Mouse (Mus musculus): ENCODE measurements around the gene Kctd4. TPM values are rescaled to one million over a fixed set of nuclear protein-coding genes. Genes with fewer than 3 reads are reported as not detected.
"Not testable (repeated sequence)": the region's sequence is repeated elsewhere in the genome, so short reads cannot be mapped to it uniquely, and the experiment has no call there.

Gene Kctd4
- total RNA-seq, 1 experiment = 0.09 TPM

GRCm38 (mm10) chr14:75923314-75924052, 31.3 kb upstream of the Kctd4 start:
- TF ChIP-seq ZNF384 (IDR thresholded peaks at IDR 0.05; ENCODE audit: low read depth, low read length) (no peak), CHD2 (IDR thresholded peaks at IDR 0.05; ENCODE audit: low read depth, low read length) (no peak), MAFK (IDR thresholded peaks at IDR 0.05; ENCODE audit: insufficient read depth, low read depth, low read length) (no peak), HCFC1 (IDR thresholded peaks at IDR 0.05; ENCODE audit: borderline replicate concordance, insufficient read depth, low read length) (no peak), ZC3H11A (IDR thresholded peaks at IDR 0.05; ENCODE audit: borderline replicate concordance, low read depth, low read length) (no peak)
- Histone ChIP-seq H3K4me1 (ENCODE audit: control insufficient read depth in 2 of 2, insufficient read depth in 2 of 2, low read length in 2 of 2, poor library complexity in 1 of 2) (no peaks in the 10 kb centered on the region), H3K9me3 (ENCODE audit: control insufficient read depth, insufficient read depth, low read depth, low read length) (no peaks in the 10 kb centered on the region), H3K27ac (ENCODE audit: insufficient read depth, low read depth, low read length, poor library complexity, severe bottlenecking) (no peak overlapping the region), H3K4me3 (ENCODE audit: insufficient read depth in 1 of 2, low read depth in 1 of 2, low read length in 2 of 2, poor library complexity in 1 of 2, severe bottlenecking in 1 of 2) (no peak overlapping the region), H3K36me3 (ENCODE audit: control insufficient read depth, insufficient read depth, low read length, poor library complexity, severe bottlenecking) (no peaks in the 10 kb centered on the region), H3K9ac (ENCODE audit: insufficient read depth, low read depth, low read length, poor library complexity, severe bottlenecking) (no peak overlapping the region)
- in situ Hi-C loops (cut with MboI; ENCODE audit: low sequenced_read_pairs in 2 of 2, unreplicated experiment in 2 of 2) = no loop called here
- no peak for DNase-seq (ENCODE audit: low read depth, low spot score)

- in situ Hi-C loops (cut with MboI; ENCODE audit: low sequenced_read_pairs in 2 of 2, unreplicated experiment in 2 of 2); H3K9ac ChIP-seq (ENCODE audit: insufficient read depth, low read depth, low read length, poor library complexity, severe bottlenecking); H3K9me3 ChIP-seq (ENCODE audit: control insufficient read depth, insufficient read depth, low read depth, low read length); H3K4me3 ChIP-seq (ENCODE audit: insufficient read depth in 1 of 2, low read depth in 1 of 2, low read length in 2 of 2, poor library complexity in 1 of 2, severe bottlenecking in 1 of 2); DNase-seq (ENCODE audit: low read depth, low spot score); H3K36me3 ChIP-seq (ENCODE audit: control insufficient read depth, insufficient read depth, low read length, poor library complexity, severe bottlenecking); H3K4me1 ChIP-seq (ENCODE audit: control insufficient read depth in 2 of 2, insufficient read depth in 2 of 2, low read length in 2 of 2, poor library complexity in 1 of 2); H3K27ac ChIP-seq (ENCODE audit: insufficient read depth, low read depth, low read length, poor library complexity, severe bottlenecking): not testable (repeated sequence)
Observed at GRCm38 (mm10) chr14:75929713-75930112, 25.1 kb upstream of the Kctd4 start.

- Histone ChIP-seq H3K9ac (ENCODE audit: insufficient read depth, low read depth, low read length, poor library complexity, severe bottlenecking) (no peak overlapping the region), H3K9me3 (ENCODE audit: control insufficient read depth, insufficient read depth, low read depth, low read length) (no peaks in the 10 kb centered on the region), H3K27ac (ENCODE audit: insufficient read depth, low read depth, low read length, poor library complexity, severe bottlenecking) (no peak overlapping the region), H3K36me3 (ENCODE audit: control insufficient read depth, insufficient read depth, low read length, poor library complexity, severe bottlenecking) (no peaks in the 10 kb centered on the region), H3K4me1 (ENCODE audit: control insufficient read depth in 2 of 2, insufficient read depth in 2 of 2, low read length in 2 of 2, poor library complexity in 1 of 2) (no peaks in the 10 kb centered on the region), H3K4me3 (ENCODE audit: insufficient read depth in 1 of 2, low read depth in 1 of 2, low read length in 2 of 2, poor library complexity in 1 of 2, severe bottlenecking in 1 of 2) (no peak overlapping the region)
- DNase-seq (ENCODE audit: low read depth, low spot score) = no peak
- TF ChIP-seq HCFC1 (IDR thresholded peaks at IDR 0.05; ENCODE audit: borderline replicate concordance, insufficient read depth, low read length) = no peak
- no peak for TF ChIP-seq ZC3H11A (IDR thresholded peaks at IDR 0.05; ENCODE audit: borderline replicate concordance, low read depth, low read length)
- in situ Hi-C loops (cut with MboI; ENCODE audit: low sequenced_read_pairs in 2 of 2, unreplicated experiment in 2 of 2) = no loop called here
Observed at GRCm38 (mm10) chr14:75931266-75931665, 23.5 kb upstream of the Kctd4 start.

- Histone ChIP-seq H3K36me3 (ENCODE audit: control insufficient read depth, insufficient read depth, low read length, poor library complexity, severe bottlenecking) (no peaks in the 10 kb centered on the region), H3K9me3 (ENCODE audit: control insufficient read depth, insufficient read depth, low read depth, low read length) (no peaks in the 10 kb centered on the region), H3K9ac (ENCODE audit: insufficient read depth, low read depth, low read length, poor library complexity, severe bottlenecking) (no peak overlapping the region), H3K4me3 (ENCODE audit: insufficient read depth in 1 of 2, low read depth in 1 of 2, low read length in 2 of 2, poor library complexity in 1 of 2, severe bottlenecking in 1 of 2) (no peak overlapping the region), H3K4me1 (ENCODE audit: control insufficient read depth in 2 of 2, insufficient read depth in 2 of 2, low read length in 2 of 2, poor library complexity in 1 of 2) (no peaks in the 10 kb centered on the region), H3K27ac (ENCODE audit: insufficient read depth, low read depth, low read length, poor library complexity, severe bottlenecking) (no peak overlapping the region)
- peak; percentile 39 for DNase-seq (ENCODE audit: low read depth, low spot score)
- in situ Hi-C loops (cut with MboI; ENCODE audit: low sequenced_read_pairs in 2 of 2, unreplicated experiment in 2 of 2) = no loop called here
- no peak for TF ChIP-seq HCFC1 (IDR thresholded peaks at IDR 0.05; ENCODE audit: borderline replicate concordance, insufficient read depth, low read length)
- no peak for TF ChIP-seq MAFK (IDR thresholded peaks at IDR 0.05; ENCODE audit: insufficient read depth, low read depth, low read length)
- no peak for TF ChIP-seq ZNF384 (IDR thresholded peaks at IDR 0.05; ENCODE audit: low read depth, low read length)
- TF ChIP-seq CHD2 (IDR thresholded peaks at IDR 0.05; ENCODE audit: low read depth, low read length) = no peak
- TF ChIP-seq ZC3H11A (IDR thresholded peaks at IDR 0.05; ENCODE audit: borderline replicate concordance, low read depth, low read length) = no peak
Observed at GRCm38 (mm10) chr14:75934359-75934758, 20.4 kb upstream of the Kctd4 start.

- in situ Hi-C loops (cut with MboI; ENCODE audit: low sequenced_read_pairs in 2 of 2, unreplicated experiment in 2 of 2) = no loop called here
- no peak overlapping the region for H3K27ac ChIP-seq (ENCODE audit: insufficient read depth, low read depth, low read length, poor library complexity, severe bottlenecking)
- H3K9me3 ChIP-seq (ENCODE audit: control insufficient read depth, insufficient read depth, low read depth, low read length) = no peaks in the 10 kb centered on the region
- H3K4me1 ChIP-seq (ENCODE audit: control insufficient read depth in 2 of 2, insufficient read depth in 2 of 2, low read length in 2 of 2, poor library complexity in 1 of 2) = no peaks in the 10 kb centered on the region
- no peak for TF ChIP-seq HCFC1 (IDR thresholded peaks at IDR 0.05; ENCODE audit: borderline replicate concordance, insufficient read depth, low read length)
- H3K36me3 ChIP-seq (ENCODE audit: control insufficient read depth, insufficient read depth, low read length, poor library complexity, severe bottlenecking) = no peaks in the 10 kb centered on the region
- no peak overlapping the region for H3K4me3 ChIP-seq (ENCODE audit: insufficient read depth in 1 of 2, low read depth in 1 of 2, low read length in 2 of 2, poor library complexity in 1 of 2, severe bottlenecking in 1 of 2)
- DNase-seq (ENCODE audit: low read depth, low spot score) = no peak
- no peak overlapping the region for H3K9ac ChIP-seq (ENCODE audit: insufficient read depth, low read depth, low read length, poor library complexity, severe bottlenecking)
Observed at GRCm38 (mm10) chr14:75937714-75938113, 17.1 kb upstream of the Kctd4 start.

Data from ES-E14 (cell line).